Mouse (Mus musculus) left cerebral cortex, adult 2 months (tissue): ENCODE data around the gene Lmod2. TPM values are rescaled to one million over a fixed set of nuclear protein-coding genes. Genes with fewer than 3 reads are reported as not detected.

ENCODE experiments used
- DNase-seq, 2 experiments: peaks; one replicate each; pipeline ENCODE4 v3.0.0; 2021 to 2022; ENCODE audit warnings: low spot score in 2 of 2, mixed read lengths in 1 of 2; ENCODE audit errors: extremely low spot score in 1 of 2
- H3K27ac ChIP-seq: fragments of 200-600 bp; 2 replicates; pipeline ENCODE4 v1.8.1; 2022
- H3K4me3 ChIP-seq: fragments of 200-600 bp; 2 replicates; pipeline ENCODE4 v1.8.1; 2022
- CTCF ChIP-seq: fragments of 200-600 bp; IDR thresholded peaks from 2 replicates; pipeline ENCODE4 v1.8.1; 2022; ENCODE audit warnings: antibody characterized with exemption, mild to moderate bottlenecking, moderate library complexity
- intact Hi-C: fragments of 180-260 bp; cut with DNase I; formaldehyde crosslinking; loops from one replicate; pipeline ENCODE4 v1.15.1; 2025
- total RNA-seq, 2 experiments: library from RNA; stranded (reverse); gene quantifications; 2 replicates each; pipeline ENCODE4 v1.2.3; 2021

Gene Lmod2
- total RNA-seq, 2 experiments from 2014 or later = not detected

DNA sequence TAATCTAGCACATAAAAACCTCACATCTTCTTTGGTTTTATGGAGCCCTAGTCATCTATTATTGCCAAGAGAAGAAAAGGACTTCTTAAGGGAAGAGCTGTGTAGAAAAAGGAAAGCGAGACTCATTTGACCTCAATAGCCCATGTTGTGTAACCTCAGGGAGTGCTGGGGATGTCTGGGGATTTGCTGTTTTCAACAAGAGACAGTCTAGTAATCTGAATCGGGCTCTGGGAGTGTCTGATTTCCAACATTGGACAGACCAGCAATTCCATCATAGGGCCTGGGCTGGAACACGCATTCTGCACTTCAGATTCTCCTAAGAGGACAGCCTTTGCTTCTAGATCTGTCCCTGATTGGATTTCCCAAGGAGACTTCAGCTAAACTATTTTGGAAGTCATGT lies 14.1 kb upstream of the Lmod2 start:
- TF ChIP-seq CTCF = no peak
- DNase-seq = no peak
- no peak overlapping the region for H3K4me3 ChIP-seq
- no peak overlapping the region for H3K27ac ChIP-seq
- intact Hi-C loops = no loop called here

DNA sequence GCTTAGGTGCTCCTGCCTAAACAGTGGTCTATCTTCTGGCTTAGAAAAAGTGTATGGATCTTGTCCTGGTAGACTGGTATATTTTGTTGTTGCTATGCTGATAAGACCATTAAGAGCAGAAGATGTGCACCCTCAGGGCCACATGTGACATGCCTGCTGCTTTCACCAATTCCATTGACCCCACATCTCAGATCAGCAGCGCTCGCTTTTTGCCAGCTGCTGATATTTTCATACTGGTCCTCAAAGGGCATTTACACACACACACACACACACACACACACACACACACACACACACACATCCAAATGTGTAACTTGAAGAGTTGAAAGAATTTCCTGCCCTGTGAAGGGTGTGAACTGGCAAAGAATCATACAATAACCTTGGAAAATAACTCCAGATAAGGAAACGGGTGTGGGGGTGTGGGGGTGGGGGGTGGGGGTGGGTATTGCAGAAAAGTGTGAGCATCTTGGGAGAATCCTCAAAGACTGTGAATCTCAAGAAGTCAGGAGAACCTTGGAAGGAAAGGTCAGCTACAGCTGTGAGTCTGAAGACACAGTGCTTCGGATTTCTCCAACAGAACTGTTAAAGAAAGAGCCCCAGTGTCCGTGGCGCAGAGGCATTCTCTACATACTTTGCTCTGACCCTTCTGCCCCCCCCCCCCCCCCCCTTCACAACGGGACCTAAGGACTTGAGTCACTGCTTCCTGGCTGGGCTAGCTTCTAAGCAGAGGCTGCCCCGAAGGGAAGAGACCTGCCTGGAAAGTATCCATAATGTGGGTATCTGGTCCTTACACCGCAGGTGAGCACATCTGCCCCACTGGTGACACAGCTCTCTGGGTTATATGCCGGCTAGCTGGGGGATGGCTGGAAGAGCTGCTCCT lies 11.9 kb upstream of the Lmod2 start:
- no peak for TF ChIP-seq CTCF

DNA sequence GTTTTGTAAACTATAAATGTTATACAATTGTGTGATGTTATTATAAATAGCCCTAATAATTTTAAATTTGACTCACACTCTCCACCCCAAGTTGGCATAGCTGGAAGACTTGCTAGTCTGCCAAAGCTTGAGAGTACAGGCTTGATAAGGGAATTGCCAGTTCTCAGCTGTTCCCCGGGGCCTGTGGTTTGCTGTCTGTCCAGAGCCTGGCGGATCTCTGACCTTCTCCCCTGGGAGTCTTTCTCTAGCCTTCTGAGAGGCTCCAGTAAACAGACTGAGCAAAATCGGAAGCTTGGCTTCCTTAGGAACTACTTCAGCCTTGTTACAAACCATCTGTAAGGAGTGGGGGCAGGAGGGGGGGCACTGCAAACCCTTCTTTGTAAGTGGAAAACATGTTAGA lies 10.7 kb upstream of the Lmod2 start:
- Histone ChIP-seq H3K27ac (no peak overlapping the region), H3K4me3 (no peak overlapping the region)
- DNase-seq = no peak
- intact Hi-C loops = no loop called here
- no peak for TF ChIP-seq CTCF

More for the DNA sequence above, 11.9 kb upstream of the Lmod2 start:
- intact Hi-C loops = no loop called here
- no peak for DNase-seq
- Histone ChIP-seq H3K4me3 (no peak overlapping the region), H3K27ac (no peak overlapping the region)

DNA sequence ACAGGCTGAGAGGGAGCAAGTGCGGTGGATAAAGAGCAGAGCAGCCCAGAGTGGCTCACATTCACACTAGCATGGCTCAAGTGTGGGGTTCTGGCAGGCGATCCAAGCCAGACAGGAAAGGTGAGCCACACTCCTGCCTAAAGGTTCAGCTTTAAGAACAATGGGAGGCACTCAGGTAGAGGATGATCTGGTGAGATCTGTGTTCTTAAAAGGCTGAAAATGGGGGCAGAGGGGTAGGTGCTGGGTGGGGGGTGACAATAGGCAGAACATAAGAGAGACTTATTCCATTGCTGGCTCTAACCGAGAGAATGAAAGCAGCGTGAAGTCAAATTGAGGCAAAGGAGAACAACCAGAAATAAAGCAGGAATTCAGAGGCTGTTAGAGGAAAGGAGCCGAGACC lies 7.3 kb upstream of the Lmod2 start:
- H3K27ac ChIP-seq = no peak overlapping the region
- no peak for DNase-seq
- TF ChIP-seq CTCF = no peak
- intact Hi-C loops = no loop called here
- H3K4me3 ChIP-seq = no peak overlapping the region

- intact Hi-C loops = no loop called here
- no peak for TF ChIP-seq CTCF
- no peak overlapping the region for H3K4me3 ChIP-seq
- no peak overlapping the region for H3K27ac ChIP-seq
- DNase-seq = no peak
Observed at GRCm38 (mm10) chr6:24591525-24592218, 5.9 kb upstream of the Lmod2 start.

DNA sequence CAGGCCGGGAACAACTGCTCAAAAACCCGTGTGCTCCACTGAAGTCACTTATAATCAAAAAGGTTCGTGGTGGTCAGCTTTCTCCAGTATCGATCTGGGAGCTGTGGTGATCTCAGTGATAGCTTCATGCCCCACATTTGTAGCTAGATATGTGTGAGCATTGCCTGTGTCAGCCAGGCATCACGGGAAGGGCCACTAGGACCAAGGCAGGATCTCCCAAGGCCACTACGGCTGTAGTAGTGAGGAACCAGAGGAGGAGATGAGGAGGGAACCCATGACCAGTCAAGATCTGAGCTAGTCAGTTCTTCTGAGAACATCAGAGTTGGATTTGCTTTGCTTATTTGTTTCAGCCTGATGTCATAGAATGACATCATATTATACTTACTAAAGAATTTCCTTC lies 1.6 kb downstream of the Lmod2 start:
- H3K4me3 ChIP-seq = no peak overlapping the region
- intact Hi-C loops = no loop called here
- H3K27ac ChIP-seq = no peak overlapping the region
- DNase-seq = no peak
- TF ChIP-seq CTCF = no peak

DNA sequence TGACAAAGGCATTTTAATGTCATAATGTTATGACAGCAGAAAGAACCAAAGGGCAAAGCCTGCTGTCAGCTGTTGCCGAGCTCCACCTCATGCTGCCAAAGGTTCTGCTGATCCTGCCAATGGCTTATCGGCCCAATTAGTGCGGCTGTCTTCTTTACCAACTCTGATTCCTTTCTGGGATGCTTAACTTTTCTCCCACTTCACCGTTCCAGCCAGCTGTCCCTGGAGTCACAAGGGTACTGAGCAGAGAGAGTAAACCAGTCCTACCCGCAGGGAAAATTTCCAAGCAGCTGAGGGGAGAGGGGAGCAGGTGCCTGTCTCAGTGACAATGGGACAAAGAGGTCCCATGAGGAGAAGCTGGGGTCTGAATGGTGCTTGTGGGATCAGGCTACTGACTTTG lies 2.1 kb downstream of the Lmod2 start:
- no peak for DNase-seq
- no peak for TF ChIP-seq CTCF
- Histone ChIP-seq H3K27ac (no peak overlapping the region), H3K4me3 (no peak overlapping the region)
- intact Hi-C loops = no loop called here

GRCm38 (mm10) chr6:24600134-24600533 lies 2.6 kb downstream of the Lmod2 start:
- TF ChIP-seq CTCF = no peak
- no peak overlapping the region for H3K27ac ChIP-seq
- intact Hi-C loops = no loop called here
- no peak overlapping the region for H3K4me3 ChIP-seq
- DNase-seq = no peak

DNA sequence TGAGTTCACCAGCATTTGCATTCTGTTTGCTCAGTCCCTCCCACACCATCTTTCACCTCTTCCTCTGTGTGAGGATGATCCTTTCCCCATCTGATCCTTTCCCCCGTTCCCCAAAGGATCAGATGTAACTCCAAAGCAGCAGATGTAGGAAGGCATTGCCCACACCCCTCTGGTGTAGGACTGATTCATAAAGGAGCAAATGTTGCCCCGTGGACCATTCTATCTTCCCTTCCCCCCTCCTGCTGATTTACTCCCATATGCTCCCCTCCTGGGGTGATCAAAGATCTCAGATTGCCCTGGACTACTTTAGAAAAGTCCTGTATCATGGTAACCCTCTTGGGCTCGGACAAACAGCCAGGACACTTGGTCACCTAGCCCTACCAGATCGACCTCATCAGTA lies 3.2 kb downstream of the Lmod2 start:
- H3K4me3 ChIP-seq = no peak overlapping the region
- no peak for TF ChIP-seq CTCF
- intact Hi-C loops = no loop called here
- no peak overlapping the region for H3K27ac ChIP-seq
- DNase-seq = no peak

DNA sequence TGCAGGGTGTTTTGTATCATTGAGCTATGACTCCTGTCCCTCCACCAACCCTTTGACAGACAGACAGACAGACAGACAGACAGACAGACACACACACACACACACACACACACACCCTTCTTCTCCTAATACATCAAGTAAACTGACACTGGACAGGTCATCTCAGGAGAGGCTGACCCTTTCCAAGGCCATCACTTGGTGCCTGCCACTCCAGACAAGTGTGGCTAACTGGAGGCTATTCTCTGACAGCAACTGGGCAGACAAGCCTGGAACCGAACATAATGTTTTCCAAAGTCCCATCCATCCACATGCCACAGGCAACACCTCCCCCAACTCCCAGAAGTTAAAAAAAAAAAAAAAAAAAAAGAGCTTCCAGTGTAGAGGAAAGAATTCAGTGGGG lies 4.1 kb downstream of the Lmod2 start:
- intact Hi-C loops = no loop called here
- no peak for TF ChIP-seq CTCF
- no peak for DNase-seq
- no peak overlapping the region for H3K27ac ChIP-seq
- no peak overlapping the region for H3K4me3 ChIP-seq

DNA sequence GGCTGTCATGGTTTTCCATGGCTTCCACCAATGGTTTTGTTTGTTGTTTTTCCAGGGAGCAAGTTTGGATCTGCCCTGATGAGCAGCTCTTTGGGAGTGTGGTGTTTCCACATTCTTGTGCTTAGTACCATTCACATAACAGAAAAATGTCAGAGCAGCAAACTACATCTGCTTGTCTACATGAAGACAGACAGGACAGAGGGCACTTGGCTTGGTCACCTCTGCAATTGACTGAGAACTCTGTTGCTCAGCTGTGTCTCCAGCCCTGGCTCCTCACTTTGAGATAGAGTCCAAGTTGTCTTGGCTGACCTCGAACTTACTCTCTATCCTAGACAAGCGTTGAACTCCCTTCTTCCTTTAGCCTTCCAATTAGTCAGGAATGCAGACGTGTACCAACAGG lies 4.8 kb downstream of the Lmod2 start:
- no peak overlapping the region for H3K4me3 ChIP-seq
- no peak overlapping the region for H3K27ac ChIP-seq
- intact Hi-C loops = no loop called here
- no peak for DNase-seq
- TF ChIP-seq CTCF = no peak

DNA sequence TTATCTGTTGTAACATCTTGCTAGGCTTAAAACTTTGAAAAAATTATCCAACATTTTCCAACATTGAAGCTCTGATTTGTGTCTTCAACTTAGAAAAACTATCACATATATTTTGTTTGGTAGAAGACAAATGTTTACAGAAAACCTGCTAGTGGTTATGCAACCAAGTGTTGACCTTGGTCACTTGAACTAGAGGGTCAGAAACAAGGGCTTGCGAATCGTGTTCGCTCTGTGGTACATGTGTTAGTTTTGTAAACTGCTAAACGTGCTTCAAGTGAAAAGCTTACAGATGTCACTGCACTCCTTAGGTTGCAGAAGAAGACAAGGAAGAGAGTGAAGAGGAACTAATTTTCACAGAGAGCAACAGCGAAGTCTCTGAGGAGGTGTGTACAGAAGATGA lies 5.4 kb downstream of the Lmod2 start:
- no peak overlapping the region for H3K27ac ChIP-seq
- no peak overlapping the region for H3K4me3 ChIP-seq
- intact Hi-C loops = no loop called here
- DNase-seq = no peak
- no peak for TF ChIP-seq CTCF

DNA sequence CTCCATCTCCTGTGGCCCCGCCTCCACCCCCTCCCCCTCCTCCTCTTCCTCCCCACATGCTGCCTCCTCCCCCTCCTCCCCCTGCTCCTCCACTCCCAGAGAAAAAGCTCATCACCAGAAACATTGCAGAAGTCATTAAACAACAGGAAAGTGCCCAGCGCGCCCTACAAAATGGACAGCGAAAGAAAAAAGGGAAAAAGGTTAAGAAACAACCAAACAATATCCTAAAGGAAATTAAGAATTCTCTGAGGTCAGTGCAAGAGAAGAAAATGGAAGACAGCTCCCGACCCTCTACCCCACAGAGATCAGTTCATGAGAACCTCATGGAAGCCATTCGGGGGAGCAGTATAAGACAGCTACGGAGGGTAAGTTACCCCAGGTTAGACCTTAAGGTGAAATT lies 6.7 kb downstream of the Lmod2 start:
- intact Hi-C loops = no loop called here
- no peak for DNase-seq
- no peak overlapping the region for H3K4me3 ChIP-seq
- H3K27ac ChIP-seq = no peak overlapping the region
- no peak for TF ChIP-seq CTCF
